Mouse (Mus musculus) lung, adult 2 months (tissue): Measurements from ENCODE around the gene Utp6.
"Not testable (repeated sequence)": the region's sequence is repeated elsewhere in the genome, so short reads cannot be mapped to it uniquely, and the experiment has no call there.

Experiments
- CTCF ChIP-seq: fragments of 200-500 bp; IDR thresholded peaks from 2 replicates; pipeline ENCODE4 v1.5.1; 2011; ENCODE audit warnings: mild to moderate bottlenecking, low read length, control low read depth; ENCODE audit not compliant: insufficient read depth
- POLR2A ChIP-seq: fragments of 200-500 bp; IDR thresholded peaks from 2 replicates; pipeline ENCODE4 v1.6.1; 2011; ENCODE audit warnings: low read depth, mild to moderate bottlenecking, control low read depth, low read length, borderline replicate concordance; ENCODE audit errors: extremely low read depth

DNA sequence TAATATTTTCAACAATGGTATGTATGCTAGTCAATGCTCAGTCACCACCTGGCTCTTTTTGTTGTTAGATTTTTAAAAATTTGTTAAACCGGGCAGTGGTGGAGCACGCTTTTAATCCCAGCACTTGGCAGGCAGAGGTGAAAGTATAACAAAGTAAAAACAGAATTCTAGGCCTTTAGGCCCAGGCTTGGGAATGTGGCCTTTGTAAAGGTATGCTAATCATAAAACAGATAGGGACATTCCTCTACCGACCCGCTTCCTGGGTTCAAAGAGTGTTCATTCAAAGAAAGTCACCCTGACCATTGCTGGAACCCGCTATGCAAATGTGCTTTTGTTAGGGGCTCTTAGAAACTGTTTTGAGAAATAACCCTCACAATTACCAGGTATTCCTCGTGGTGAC lies 14.5 kb upstream of the Utp6 start:
- not testable (repeated sequence) for TF ChIP-seq POLR2A, CTCF
